Mouse (Mus musculus) hindbrain, embryonic 15.5 days (tissue): ENCODE data around the gene Slc24a3. TPM values are rescaled to one million over a fixed set of nuclear protein-coding genes. Genes with fewer than 3 reads are reported as not detected.
A peak's percentile ranks its signal among the peaks of the same experiment; 100 is the strongest.

ENCODE experiments used
- ATAC-seq: fragments of 200-750 bp; cut with Nextera tagmentation; 2 replicates; pipeline ENCODE4 v1.8.0; 2017; ENCODE audit warnings: low read depth, moderate number of reproducible peaks, moderate TSS enrichment; ENCODE audit not compliant: low FRiP score
- H3K27ac ChIP-seq: fragments of 300-500 bp; sonication (generic); replicated peaks from 2 replicates; pipeline ENCODE4 v1.5.1; 2015; ENCODE audit warnings: mild to moderate bottlenecking, inconsistent platforms
- H3K27me3 ChIP-seq: fragments of 300-500 bp; sonication (generic); 2 replicates; pipeline ENCODE4 v1.6.1; 2015; ENCODE audit warnings: control low read depth, inconsistent platforms
- H3K36me3 ChIP-seq: fragments of 300-500 bp; sonication (generic); 2 replicates; pipeline ENCODE4 v1.6.1; 2015; ENCODE audit warnings: control low read depth, inconsistent platforms
- H3K4me1 ChIP-seq: fragments of 300-500 bp; sonication (generic); replicated peaks from 2 replicates; pipeline ENCODE4 v1.6.1; 2015; ENCODE audit warnings: control low read depth, inconsistent platforms
- H3K4me2 ChIP-seq: fragments of 300-500 bp; sonication (generic); 2 replicates; pipeline ENCODE4 v1.6.1; 2015; ENCODE audit warnings: moderate library complexity, mild to moderate bottlenecking, inconsistent platforms
- H3K4me3 ChIP-seq: fragments of 300-500 bp; sonication (generic); 2 replicates; pipeline ENCODE4 v1.5.1; 2015; ENCODE audit warnings: mild to moderate bottlenecking, inconsistent platforms
- H3K9ac ChIP-seq: fragments of 300-500 bp; sonication (generic); 2 replicates; pipeline ENCODE4 v1.6.1; 2015; ENCODE audit warnings: inconsistent platforms
- H3K9me3 ChIP-seq: fragments of 300-500 bp; sonication (generic); 2 replicates; pipeline ENCODE4 v1.6.1; 2016; ENCODE audit warnings: control low read depth, inconsistent platforms
- WGBS: fragments of 180-500 bp; shearing (Covaris S2); methylation state at CpG from one replicate; pipeline ENCODE4 v1.1.7; 2015; 5-methylcytosine and 5-hydroxymethylcytosine counted together
- polyA plus RNA-seq: library from polyadenylated mRNA; unstranded; fragments of >200 nt; fragmentation: Nextera tagmentation; extraction: Ambion mirVana; gene quantifications from 2 replicates; pipeline ENCODE4 v1.2.1, GENCODE M21; 2015

Slc24a3 gene
- polyA plus RNA-seq, 1 experiment from 2014 or later, result 22.8 TPM

- WGBS, result 86% methylated on average over 6 of the region's 6 CpGs
- Histone ChIP-seq H3K4me2 (no peak overlapping the region), H3K27ac (no peak overlapping the region), H3K9me3 (no peaks in the 10 kb centered on the region), H3K4me3 (no peak overlapping the region), H3K4me1 (peaks cover 22% of the 10 kb centered on the region), H3K36me3 (no peaks in the 10 kb centered on the region), H3K27me3 (no peaks in the 10 kb centered on the region), H3K9ac (no peak overlapping the region)
- no peak for ATAC-seq
Measured at GRCm38 (mm10) chr2:145165854-145166253, 1.7 kb upstream of the Slc24a3 start.

DNA sequence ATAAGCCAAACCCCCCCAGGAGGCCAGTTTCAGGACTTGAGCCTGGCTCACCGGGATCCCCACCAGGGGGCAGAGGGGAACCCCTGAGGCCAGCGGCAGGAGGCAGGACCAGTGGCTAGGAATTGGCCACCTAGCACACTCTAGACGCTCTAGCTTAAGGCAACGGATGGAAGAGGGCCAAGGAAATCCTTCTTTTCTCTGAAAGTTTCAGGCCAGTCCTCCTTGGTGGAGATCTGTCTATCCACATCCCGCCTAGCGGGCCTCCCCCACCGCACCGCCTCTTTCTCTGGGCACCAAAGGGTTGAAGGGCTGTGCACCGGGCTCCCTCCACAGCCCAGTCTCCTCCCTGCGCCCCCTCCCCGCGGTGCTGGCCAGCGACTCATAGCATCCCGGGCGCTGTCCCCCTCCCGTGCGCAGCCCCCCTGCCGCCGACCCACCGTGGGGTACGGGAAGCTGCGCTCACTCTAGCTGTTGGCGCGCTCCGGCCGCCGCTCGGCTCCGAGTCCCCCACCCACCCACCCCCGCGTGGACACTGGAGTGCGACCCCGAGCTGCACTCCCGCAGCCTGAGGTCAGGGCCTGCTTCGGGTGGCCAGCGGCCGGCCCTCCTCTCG is 397 bp upstream of the Slc24a3 start:
- H3K4me2 ChIP-seq, result peak overlapping the region; percentile 83
- 2% methylated on average over 31 of the region's 38 CpGs for WGBS
- H3K9me3 ChIP-seq, result no peaks in the 10 kb centered on the region
- peak overlapping the region; percentile 81 for H3K9ac ChIP-seq
- ATAC-seq, result peak; percentile 79
- H3K27ac ChIP-seq, result peak overlapping the region; percentile 94
- H3K4me1 ChIP-seq, result peaks cover 22% of the 10 kb centered on the region
- H3K4me3 ChIP-seq, result peak overlapping the region; percentile 62
- no peaks in the 10 kb centered on the region for H3K36me3 ChIP-seq
- no peaks in the 10 kb centered on the region for H3K27me3 ChIP-seq

GRCm38 (mm10) chr2:145168405-145168971 is 934 bp downstream of the Slc24a3 start:
- H3K27me3 ChIP-seq, result no peaks in the 10 kb centered on the region
- peak overlapping the region; percentile 81 for H3K9ac ChIP-seq
- H3K4me3 ChIP-seq, result peak overlapping the region; percentile 62

GRCm38 (mm10) chr2:145172978-145173655 is 5.6 kb downstream of the Slc24a3 start:
- H3K9me3 ChIP-seq, result no peaks in the 10 kb centered on the region
- H3K4me1 ChIP-seq, result peaks cover 22% of the 10 kb centered on the region
- no peak for ATAC-seq
- no peak overlapping the region for H3K9ac ChIP-seq
- H3K36me3 ChIP-seq, result no peaks in the 10 kb centered on the region
- no peak overlapping the region for H3K4me3 ChIP-seq
- H3K27ac ChIP-seq, result no peak overlapping the region
- H3K27me3 ChIP-seq, result no peaks in the 10 kb centered on the region
- H3K4me2 ChIP-seq, result no peak overlapping the region
- WGBS, result 90% methylated on average over 4 of the region's 4 CpGs

More at GRCm38 (mm10) chr2:145168405-145168971, 934 bp downstream of the Slc24a3 start:
- Histone ChIP-seq H3K9me3 (no peaks in the 10 kb centered on the region), H3K4me1 (peaks cover 22% of the 10 kb centered on the region), H3K36me3 (no peaks in the 10 kb centered on the region), H3K4me2 (peak overlapping the region; percentile 83), H3K27ac (peak overlapping the region; percentile 94)
- peak; percentile 39 for ATAC-seq
- WGBS, result 7% methylated on average over 10 of the region's 10 CpGs

GRCm38 (mm10) chr2:145175036-145175435 is 7.5 kb downstream of the Slc24a3 start:
- no peak for ATAC-seq
- H3K27ac ChIP-seq, result no peak overlapping the region
- H3K36me3 ChIP-seq, result no peaks in the 10 kb centered on the region
- no peak overlapping the region for H3K4me2 ChIP-seq
- H3K27me3 ChIP-seq, result no peaks in the 10 kb centered on the region
- no peaks in the 10 kb centered on the region for H3K9me3 ChIP-seq
- 88% methylated on average over 7 of the region's 7 CpGs for WGBS
- no peak overlapping the region for H3K4me3 ChIP-seq
- H3K9ac ChIP-seq, result no peak overlapping the region
- peaks cover 4% of the 10 kb centered on the region for H3K4me1 ChIP-seq

DNA sequence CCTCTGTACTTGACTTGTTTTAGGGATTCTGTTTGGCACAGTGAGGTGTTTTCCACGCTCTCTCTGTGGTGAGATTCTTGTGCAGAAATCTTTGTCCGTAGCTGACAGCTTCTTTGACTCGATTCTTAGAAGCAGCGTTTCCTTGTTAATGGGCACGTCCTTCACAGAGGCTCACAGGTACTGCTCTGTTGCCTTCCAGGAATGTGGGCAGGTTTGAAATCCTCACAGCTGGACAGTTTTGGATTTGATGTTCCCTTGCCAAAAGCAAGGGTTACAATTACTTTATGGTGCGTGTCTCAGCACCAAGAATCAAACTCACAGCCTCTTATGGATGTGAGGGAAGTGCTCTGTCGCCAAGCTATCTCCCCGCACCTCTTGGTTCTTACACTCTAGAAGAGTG is 14.9 kb downstream of the Slc24a3 start:
- Histone ChIP-seq H3K36me3 (no peaks in the 10 kb centered on the region), H3K9ac (no peak overlapping the region), H3K27me3 (no peaks in the 10 kb centered on the region), H3K4me2 (no peak overlapping the region), H3K27ac (no peak overlapping the region), H3K9me3 (no peaks in the 10 kb centered on the region), H3K4me1 (peaks cover 6% of the 10 kb centered on the region), H3K4me3 (no peak overlapping the region)
- no peak for ATAC-seq
- WGBS, result 77% methylated on average over 8 of the region's 8 CpGs

DNA sequence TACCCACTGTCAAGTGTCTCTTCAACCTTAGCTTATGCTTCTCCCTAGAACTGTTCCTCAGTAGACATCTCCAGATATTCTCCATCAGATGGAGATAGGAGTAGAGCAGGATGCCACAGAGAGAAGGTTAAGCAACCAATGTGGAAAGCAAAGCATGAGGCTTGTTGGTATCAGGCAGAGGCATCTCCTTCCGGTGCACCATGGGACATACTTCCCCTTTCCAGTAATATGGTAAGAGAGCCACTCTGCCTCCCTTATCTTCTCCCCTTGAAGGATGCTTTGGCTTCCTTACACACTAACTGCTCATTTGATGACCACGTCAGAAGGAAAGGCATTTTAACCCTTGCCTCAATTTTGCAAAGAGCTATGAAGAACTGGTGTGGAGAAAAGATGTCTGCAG is 21.3 kb downstream of the Slc24a3 start:
- Histone ChIP-seq H3K36me3 (no peaks in the 10 kb centered on the region), H3K27me3 (no peaks in the 10 kb centered on the region), H3K4me3 (no peak overlapping the region), H3K9me3 (no peaks in the 10 kb centered on the region), H3K9ac (no peak overlapping the region), H3K4me1 (peaks cover under 1% of the 10 kb centered on the region; the same call in 1 of the 2 replicates), H3K27ac (no peak overlapping the region), H3K4me2 (no peak overlapping the region)
- 86% methylated on average over 2 of the region's 2 CpGs for WGBS
- ATAC-seq, result no peak

DNA sequence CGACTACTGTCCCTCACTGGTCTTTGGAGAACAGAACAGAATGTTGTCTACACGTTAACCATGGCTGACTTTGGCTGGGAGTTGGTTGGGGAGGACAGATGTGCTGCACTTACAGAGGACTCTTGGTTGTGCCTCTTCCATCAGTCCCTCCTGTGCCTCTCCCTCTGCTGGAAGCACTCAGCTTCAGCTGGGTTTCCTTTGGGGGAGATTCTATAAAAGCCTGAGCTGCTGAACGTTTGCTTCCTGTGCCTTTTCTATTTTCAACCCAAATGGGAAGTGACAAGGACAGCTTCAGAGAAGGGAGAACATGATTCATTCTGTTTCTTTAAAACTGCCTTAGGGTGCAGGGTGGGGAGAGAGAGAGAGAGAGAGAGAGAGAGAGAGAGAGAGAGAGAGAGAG is 28.5 kb downstream of the Slc24a3 start:
- ATAC-seq, result no peak
- H3K36me3 ChIP-seq, result no peaks in the 10 kb centered on the region
- WGBS, result 71% methylated on average over 3 of the region's 3 CpGs
- H3K4me3 ChIP-seq, result no peak overlapping the region
- H3K9ac ChIP-seq, result no peak overlapping the region
- H3K27ac ChIP-seq, result no peak overlapping the region
- no peak overlapping the region for H3K4me2 ChIP-seq
- H3K27me3 ChIP-seq, result no peaks in the 10 kb centered on the region
- no peaks in the 10 kb centered on the region for H3K9me3 ChIP-seq
- H3K4me1 ChIP-seq, result no peaks in the 10 kb centered on the region

GRCm38 (mm10) chr2:145196501-145197042 is 29.0 kb downstream of the Slc24a3 start:
- Histone ChIP-seq H3K36me3 (no peaks in the 10 kb centered on the region), H3K27ac (no peak overlapping the region), H3K4me3 (no peak overlapping the region), H3K4me1 (no peaks in the 10 kb centered on the region), H3K27me3 (no peaks in the 10 kb centered on the region), H3K4me2 (no peak overlapping the region), H3K9ac (no peak overlapping the region), H3K9me3 (no peaks in the 10 kb centered on the region)
- WGBS, result 89% methylated on average over 7 of the region's 7 CpGs
- ATAC-seq, result no peak

DNA sequence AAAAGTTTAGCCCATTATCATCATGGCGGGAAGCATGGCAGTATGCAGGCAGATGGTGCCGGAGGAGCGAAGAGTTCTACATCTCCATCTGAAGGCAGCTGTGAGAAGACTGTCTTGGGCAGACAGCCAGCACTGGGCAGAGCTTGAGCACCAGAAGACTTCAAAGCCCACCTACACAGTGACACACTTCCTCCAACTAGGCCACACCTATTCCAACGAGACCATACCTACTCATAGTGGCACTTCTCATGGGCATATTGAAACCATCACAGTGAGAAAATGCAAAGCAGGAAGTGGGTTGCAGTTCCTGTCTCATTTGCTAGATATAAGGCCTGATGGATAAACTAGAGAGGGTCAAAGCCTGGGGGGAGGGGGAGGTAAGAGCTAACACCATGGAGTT is 29.5 kb downstream of the Slc24a3 start:
- Histone ChIP-seq H3K27me3 (no peaks in the 10 kb centered on the region), H3K9ac (no peak overlapping the region), H3K4me2 (no peak overlapping the region), H3K4me1 (no peaks in the 10 kb centered on the region), H3K9me3 (no peaks in the 10 kb centered on the region), H3K36me3 (no peaks in the 10 kb centered on the region), H3K27ac (no peak overlapping the region), H3K4me3 (no peak overlapping the region)
- ATAC-seq, result no peak
- 94% methylated on average over 4 of the region's 4 CpGs for WGBS

DNA sequence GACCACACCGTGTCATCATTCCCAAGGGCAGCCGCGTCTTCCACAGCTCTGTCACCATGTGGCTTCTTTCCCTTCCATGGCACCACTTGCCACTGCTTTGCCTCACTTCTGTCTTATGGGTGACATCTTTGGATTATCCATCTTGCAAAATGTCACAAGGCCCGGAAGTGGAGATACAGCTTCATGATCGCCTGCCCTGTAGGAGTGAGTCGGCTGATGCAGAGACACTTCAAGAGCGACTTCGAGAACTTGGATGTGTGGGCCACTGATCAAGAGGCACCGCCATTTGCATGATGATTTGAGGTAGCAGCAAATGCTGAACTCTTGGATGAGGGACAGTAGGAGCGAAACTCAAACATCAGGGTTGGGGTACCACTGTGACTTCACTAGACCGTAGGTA is 46.0 kb downstream of the Slc24a3 start:
- H3K4me2 ChIP-seq, result no peak overlapping the region
- no peaks in the 10 kb centered on the region for H3K27me3 ChIP-seq
- H3K4me1 ChIP-seq, result no peaks in the 10 kb centered on the region
- H3K9ac ChIP-seq, result no peak overlapping the region
- WGBS, result 97% methylated on average over 11 of the region's 11 CpGs
- H3K36me3 ChIP-seq, result no peaks in the 10 kb centered on the region
- no peak for ATAC-seq
- no peaks in the 10 kb centered on the region for H3K9me3 ChIP-seq
- H3K4me3 ChIP-seq, result no peak overlapping the region
- no peak overlapping the region for H3K27ac ChIP-seq

- 92% methylated on average over 8 of the region's 8 CpGs for WGBS
- no peaks in the 10 kb centered on the region for H3K36me3 ChIP-seq
- H3K27ac ChIP-seq, result no peak overlapping the region
- H3K4me1 ChIP-seq, result no peaks in the 10 kb centered on the region
- H3K27me3 ChIP-seq, result no peaks in the 10 kb centered on the region
- no peak overlapping the region for H3K4me3 ChIP-seq
- ATAC-seq, result no peak
- no peaks in the 10 kb centered on the region for H3K9me3 ChIP-seq
- H3K4me2 ChIP-seq, result no peak overlapping the region
- no peak overlapping the region for H3K9ac ChIP-seq
Measured at GRCm38 (mm10) chr2:145214086-145214831, 46.7 kb downstream of the Slc24a3 start.
